Mouse (Mus musculus): ENCODE results near the gene Zfp428. TPM values are rescaled to one million over a fixed set of nuclear protein-coding genes. Genes with fewer than 3 reads are reported as not detected.

Gene Zfp428
- polyA plus RNA-seq (2012; ENCODE audit: insufficient read depth, low replicate concordance): 33.9 and 51.4 TPM in 2 replicates

GRCm38 (mm10) chr7:24506838-24507725 is at the start of gene Zfp428:
Gene Zfp428 (plus strand): TSS chr7:24507006.
- no peaks in the 10 kb centered on the region for H3K9me3 ChIP-seq
- H3K4me1 ChIP-seq: peaks cover 32% of the 10 kb centered on the region
- TF ChIP-seq GATA1 (IDR thresholded peaks at IDR 0.05; ENCODE audit: borderline replicate concordance, low read length): no peak
- no peak for TF ChIP-seq FLI1 (IDR thresholded peaks at IDR 0.05; ENCODE audit: low read length)
- H3K4me3 ChIP-seq (replicated peaks): peak within 1 kb of the TSS; percentile 97
- peaks cover 41% of the 10 kb centered on the region for H3K27me3 ChIP-seq (replicated peaks)
- no peaks in the 10 kb centered on the region for H3K36me3 ChIP-seq (replicated peaks; ENCODE audit: low read length)

- no peaks in the 10 kb centered on the region for H3K36me3 ChIP-seq (replicated peaks; ENCODE audit: low read length)
- peaks cover 42% of the 10 kb centered on the region for H3K4me1 ChIP-seq
- no peak for TF ChIP-seq FLI1 (IDR thresholded peaks at IDR 0.05; ENCODE audit: low read length)
- no peak for TF ChIP-seq GATA1 (IDR thresholded peaks at IDR 0.05; ENCODE audit: borderline replicate concordance, low read length)
Observed at GRCm38 (mm10) chr7:24457726-24458370, 49.0 kb upstream of the Zfp428 start.

GRCm38 (mm10) chr7:24459440-24459839 is 47.4 kb upstream of the Zfp428 start:
- no peak for TF ChIP-seq GATA1 (IDR thresholded peaks at IDR 0.05; ENCODE audit: borderline replicate concordance, low read length)
- no peak for TF ChIP-seq FLI1 (IDR thresholded peaks at IDR 0.05; ENCODE audit: low read length)
- no peaks in the 10 kb centered on the region for H3K9me3 ChIP-seq
- H3K4me1 ChIP-seq: peaks cover 47% of the 10 kb centered on the region
- peak overlapping the region; percentile 29 for H3K4me3 ChIP-seq (replicated peaks)
- H3K27me3 ChIP-seq (replicated peaks): peaks cover 84% of the 10 kb centered on the region
- no peaks in the 10 kb centered on the region for H3K36me3 ChIP-seq (replicated peaks; ENCODE audit: low read length)

More at GRCm38 (mm10) chr7:24457726-24458370, 49.0 kb upstream of the Zfp428 start:
- H3K27me3 ChIP-seq (replicated peaks): peaks cover 83% of the 10 kb centered on the region
- no peaks in the 10 kb centered on the region for H3K9me3 ChIP-seq
- peak overlapping the region; percentile 72 for H3K4me3 ChIP-seq (replicated peaks)

GRCm38 (mm10) chr7:24459843-24460242 is 47.0 kb upstream of the Zfp428 start:
- TF ChIP-seq GATA1 (IDR thresholded peaks at IDR 0.05; ENCODE audit: borderline replicate concordance, low read length) (no peak), FLI1 (IDR thresholded peaks at IDR 0.05; ENCODE audit: low read length) (no peak)
- H3K4me1 ChIP-seq: peaks cover 49% of the 10 kb centered on the region
- no peaks in the 10 kb centered on the region for H3K36me3 ChIP-seq (replicated peaks; ENCODE audit: low read length)
- no peaks in the 10 kb centered on the region for H3K9me3 ChIP-seq
- H3K4me3 ChIP-seq (replicated peaks): peak overlapping the region; percentile 29
- peaks cover 83% of the 10 kb centered on the region for H3K27me3 ChIP-seq (replicated peaks)

GRCm38 (mm10) chr7:24461376-24462051 is 45.3 kb upstream of the Zfp428 start:
- TF ChIP-seq GATA1 (IDR thresholded peaks at IDR 0.05; ENCODE audit: borderline replicate concordance, low read length): no peak
- no peak for TF ChIP-seq FLI1 (IDR thresholded peaks at IDR 0.05; ENCODE audit: low read length)
- peaks cover 52% of the 10 kb centered on the region for H3K4me1 ChIP-seq
- H3K36me3 ChIP-seq (replicated peaks; ENCODE audit: low read length): peaks cover under 1% of the 10 kb centered on the region
- no peaks in the 10 kb centered on the region for H3K9me3 ChIP-seq
- peaks cover 70% of the 10 kb centered on the region for H3K27me3 ChIP-seq (replicated peaks)
- peak overlapping the region; percentile 10 for H3K4me3 ChIP-seq (replicated peaks)

- Histone ChIP-seq H3K4me3 (replicated peaks) (peak within 1 kb of the TSS; percentile 90), H3K27me3 (replicated peaks) (peaks cover 64% of the 10 kb centered on the region), H3K4me1 (peaks cover 55% of the 10 kb centered on the region), H3K9me3 (no peaks in the 10 kb centered on the region), H3K36me3 (replicated peaks; ENCODE audit: low read length) (peaks cover 7% of the 10 kb centered on the region)
- TF ChIP-seq FLI1 (IDR thresholded peaks at IDR 0.05; ENCODE audit: low read length): no peak
- no peak for TF ChIP-seq GATA1 (IDR thresholded peaks at IDR 0.05; ENCODE audit: borderline replicate concordance, low read length)
Observed at GRCm38 (mm10) chr7:24462388-24463319, 44.2 kb upstream of the Zfp428 start, which contains the start of gene Plaur. Gene Plaur (plus strand): TSS chr7:24462484.

- Histone ChIP-seq H3K4me3 (replicated peaks) (no peak overlapping the region), H3K36me3 (replicated peaks; ENCODE audit: low read length) (peaks cover 9% of the 10 kb centered on the region), H3K27me3 (replicated peaks) (peaks cover 33% of the 10 kb centered on the region), H3K9me3 (peaks cover 8% of the 10 kb centered on the region), H3K4me1 (peaks cover 32% of the 10 kb centered on the region)
- TF ChIP-seq FLI1 (IDR thresholded peaks at IDR 0.05; ENCODE audit: low read length) (no peak), GATA1 (IDR thresholded peaks at IDR 0.05; ENCODE audit: borderline replicate concordance, low read length) (no peak)
Observed at GRCm38 (mm10) chr7:24466835-24467234, 40.0 kb upstream of the Zfp428 start.

GRCm38 (mm10) chr7:24467886-24468285 is 38.9 kb upstream of the Zfp428 start:
- Histone ChIP-seq H3K27me3 (replicated peaks) (peaks cover 30% of the 10 kb centered on the region), H3K4me3 (replicated peaks) (no peak overlapping the region), H3K9me3 (peaks cover 12% of the 10 kb centered on the region), H3K4me1 (peaks cover 21% of the 10 kb centered on the region), H3K36me3 (replicated peaks; ENCODE audit: low read length) (peaks cover 16% of the 10 kb centered on the region)
- no peak for TF ChIP-seq FLI1 (IDR thresholded peaks at IDR 0.05; ENCODE audit: low read length)
- TF ChIP-seq GATA1 (IDR thresholded peaks at IDR 0.05; ENCODE audit: borderline replicate concordance, low read length): no peak

Measured in megakaryocyte, embryonic 14.5 days (primary cell).